Mouse (Mus musculus) layer of hippocampus, adult 11-12 months (tissue): ENCODE measurements at regions not wholly inside any gene's neighbourhood (a gene's known extent, or its start where the extent isn't known, plus 50 kb on each side); places are given as distances from the start of the nearest gene placed in this dataset.
"Not testable (repeated sequence)": the region's sequence is repeated elsewhere in the genome, so short reads cannot be mapped to it uniquely, and the experiment has no call there.

Source experiments
- DNase-seq: peaks from one replicate; pipeline ENCODE4 v3.0.0; 2022; ENCODE audit warnings: low spot score

GRCm38 (mm10) chr15:59733031-59733810, 283.2 kb downstream of the 4933412E24Rik start:
- DNase-seq: no peak

DNA sequence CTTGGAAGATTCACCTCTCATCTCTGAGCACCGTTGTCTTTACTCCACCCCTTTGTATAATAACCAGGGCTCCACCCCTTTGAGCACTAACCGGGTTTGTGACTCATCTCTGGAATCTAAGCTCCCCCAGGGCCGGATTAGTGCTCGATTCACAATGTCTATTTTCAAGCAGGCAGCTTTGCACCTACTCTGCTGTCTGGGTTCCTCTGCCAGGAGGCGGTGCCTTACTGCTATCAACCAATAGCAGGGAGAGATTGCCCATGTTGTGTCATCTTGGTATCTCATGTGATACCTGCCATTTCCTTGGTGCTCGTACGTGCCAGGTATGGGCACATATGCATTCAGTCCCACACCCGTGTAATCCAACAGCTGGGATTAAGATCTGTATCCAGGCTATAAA, 285.3 kb downstream of the 4933412E24Rik start:
- DNase-seq: no peak

- peak; percentile 38 for DNase-seq
Measured at GRCm38 (mm10) chr15:59728817-59729560, 287.4 kb downstream of the 4933412E24Rik start.

- peak; percentile 54 for DNase-seq
Measured at GRCm38 (mm10) chr15:59728131-59728601, 288.2 kb downstream of the 4933412E24Rik start.

GRCm38 (mm10) chr15:59725881-59726280, 290.5 kb downstream of the 4933412E24Rik start:
- DNase-seq: no peak

- DNase-seq: no peak
Measured at GRCm38 (mm10) chr15:59722661-59723413, 293.6 kb downstream of the 4933412E24Rik start.

GRCm38 (mm10) chr15:59721420-59721819, 295.0 kb downstream of the 4933412E24Rik start:
- DNase-seq: peak; percentile 21

GRCm38 (mm10) chr15:59721018-59721417, 295.4 kb downstream of the 4933412E24Rik start:
- no peak for DNase-seq

GRCm38 (mm10) chr15:59720149-59720548, 296.3 kb downstream of the 4933412E24Rik start:
- DNase-seq: no peak

- DNase-seq: not testable (repeated sequence)
Measured at GRCm38 (mm10) chr15:59719383-59720128, 296.9 kb downstream of the 4933412E24Rik start.

DNA sequence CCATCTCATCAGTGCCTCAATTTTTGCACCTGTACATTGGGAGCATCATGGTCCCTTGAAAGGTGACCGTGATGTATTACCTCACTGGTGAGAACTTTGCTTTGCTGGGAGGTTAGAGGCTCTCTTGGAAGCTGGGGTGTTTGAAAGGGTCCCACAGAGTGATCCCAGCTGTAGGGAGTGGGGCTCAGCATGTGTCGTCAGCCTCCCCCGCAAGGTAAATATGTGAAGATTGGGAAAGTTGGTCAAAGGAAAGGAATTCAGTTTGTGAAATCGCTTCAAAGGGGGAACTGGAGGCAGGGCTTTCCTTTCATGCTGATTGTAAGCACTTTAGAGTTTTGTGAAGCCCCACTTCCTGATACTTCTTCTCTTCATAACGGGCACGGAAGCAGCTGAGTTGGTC, 299.5 kb downstream of the 4933412E24Rik start:
- no peak for DNase-seq

GRCm38 (mm10) chr15:59715951-59716350, 300.5 kb downstream of the 4933412E24Rik start:
- DNase-seq: no peak

DNA sequence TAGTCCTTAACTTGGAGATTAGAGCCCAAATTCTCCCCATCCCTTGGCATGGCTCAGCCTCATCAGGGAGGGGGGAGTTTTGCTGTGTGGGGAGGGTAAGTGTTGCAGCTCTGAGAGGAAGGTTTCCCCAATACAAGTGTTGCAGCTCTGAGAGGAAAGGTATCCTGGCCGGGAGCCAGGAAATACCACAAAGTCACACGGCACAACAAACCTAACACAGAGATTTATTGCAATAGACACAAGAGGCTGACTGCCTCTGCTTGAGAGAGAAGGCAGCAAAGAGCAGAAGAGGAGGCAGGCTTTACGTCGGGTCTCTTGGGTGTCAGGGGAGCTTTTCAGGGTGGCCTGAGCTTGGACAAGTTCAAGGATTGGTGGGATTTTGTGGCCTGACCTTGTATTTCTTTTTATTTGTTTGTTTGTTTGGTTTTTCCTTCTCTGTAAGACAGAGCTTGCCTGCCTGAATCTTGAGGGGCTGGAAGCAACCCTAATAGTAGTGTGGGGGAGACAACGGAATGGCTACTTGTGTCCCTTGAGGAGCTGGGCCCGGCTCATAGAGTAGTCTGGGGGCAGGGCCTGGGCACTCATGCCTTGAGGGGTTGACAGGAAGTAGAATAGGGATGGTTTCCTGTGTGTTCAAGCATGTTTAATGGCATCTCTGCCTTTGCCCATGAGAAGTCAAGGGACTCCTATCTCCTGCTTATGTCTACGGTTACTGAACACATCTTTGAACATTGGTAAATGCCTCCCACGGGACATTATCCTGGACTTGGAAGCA, 302.3 kb downstream of the 4933412E24Rik start:
- DNase-seq: no peak

- DNase-seq: no peak
Measured at GRCm38 (mm10) chr15:59712077-59712752, 304.2 kb downstream of the 4933412E24Rik start.

DNA sequence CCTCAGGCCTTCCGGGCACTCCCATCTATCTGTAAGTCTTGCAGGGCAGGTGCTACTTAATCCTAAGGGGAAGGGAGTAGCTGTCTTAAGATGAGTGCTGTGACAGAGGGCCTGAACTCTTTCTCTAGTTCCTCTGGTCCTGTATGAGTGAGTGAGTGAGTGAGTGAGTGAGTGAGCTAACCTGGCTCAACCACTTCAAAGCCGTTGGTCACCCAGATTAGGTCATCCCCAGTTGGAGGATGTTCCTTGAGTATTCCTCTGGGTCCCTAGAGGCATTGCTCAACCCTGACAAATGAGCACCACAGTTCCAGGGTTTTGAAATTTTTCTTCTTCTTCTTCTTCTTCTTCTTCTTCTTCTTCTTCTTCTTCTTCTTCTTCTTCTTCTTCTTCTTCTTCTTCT, 306.5 kb downstream of the 4933412E24Rik start:
- DNase-seq: no peak

- DNase-seq: no peak
Measured at GRCm38 (mm10) chr15:59708402-59708801, 308.0 kb downstream of the 4933412E24Rik start.

- DNase-seq: no peak
Measured at GRCm38 (mm10) chr15:59707081-59707480, 309.3 kb downstream of the 4933412E24Rik start.
